Mouse (Mus musculus) olfactory bulb, adult 2 months (tissue): Measurements from ENCODE around the gene Enox1. TPM values are rescaled to one million over a fixed set of nuclear protein-coding genes. Genes with fewer than 3 reads are reported as not detected.

ENCODE experiments used
- H3K27ac ChIP-seq: fragments of 200-500 bp; 2 replicates; pipeline ENCODE4 v1.5.1; 2012; ENCODE audit warnings: low read depth, low read length; ENCODE audit not compliant: insufficient read depth
- H3K4me1 ChIP-seq: fragments of 200-500 bp; 2 replicates; pipeline ENCODE4 v1.6.1; 2012; ENCODE audit warnings: low read length; ENCODE audit not compliant: control insufficient read depth, insufficient read depth
- H3K4me3 ChIP-seq: fragments of 200-500 bp; 2 replicates; pipeline ENCODE4 v1.5.1; 2012; ENCODE audit warnings: mild to moderate bottlenecking, low read depth, low read length, moderate library complexity; ENCODE audit not compliant: insufficient read depth
- CTCF ChIP-seq: fragments of 200-500 bp; IDR thresholded peaks from 2 replicates; pipeline ENCODE4 v1.5.1; 2012; ENCODE audit warnings: low read depth, mild to moderate bottlenecking, low read length, moderate library complexity; ENCODE audit not compliant: insufficient read depth
- POLR2A ChIP-seq: fragments of 200-500 bp; IDR thresholded peaks from 2 replicates; pipeline ENCODE4 v1.6.1; 2012; ENCODE audit warnings: mild to moderate bottlenecking, low read depth, low read length, moderate library complexity; ENCODE audit not compliant: insufficient read depth
- WGBS: fragments of 180-500 bp; shearing (Covaris S2); methylation state at CpG from one replicate; pipeline ENCODE4 v1.1.7; 2018; 5-methylcytosine and 5-hydroxymethylcytosine counted together
- polyA plus RNA-seq: library from polyadenylated mRNA; stranded (reverse); fragments of >200 nt; gene quantifications from 2 replicates; pipeline ENCODE4 v1.2.4, GENCODE M21; 2012; ENCODE audit warnings: low replicate concordance; ENCODE audit not compliant: missing spikeins, insufficient read depth, insufficient read length

Enox1 gene
- polyA plus RNA-seq, 1 experiment, result not detected

- no peak overlapping the region for H3K4me3 ChIP-seq
- WGBS, result 47% methylated on average over 8 of the region's 8 CpGs
- no peak for TF ChIP-seq CTCF
- no peak for TF ChIP-seq POLR2A
- no peak overlapping the region for H3K27ac ChIP-seq
- peaks cover 13% of the 10 kb centered on the region for H3K4me1 ChIP-seq
Observed at GRCm38 (mm10) chr14:77673138-77673537, 516.6 kb downstream of the Enox1 start.

DNA sequence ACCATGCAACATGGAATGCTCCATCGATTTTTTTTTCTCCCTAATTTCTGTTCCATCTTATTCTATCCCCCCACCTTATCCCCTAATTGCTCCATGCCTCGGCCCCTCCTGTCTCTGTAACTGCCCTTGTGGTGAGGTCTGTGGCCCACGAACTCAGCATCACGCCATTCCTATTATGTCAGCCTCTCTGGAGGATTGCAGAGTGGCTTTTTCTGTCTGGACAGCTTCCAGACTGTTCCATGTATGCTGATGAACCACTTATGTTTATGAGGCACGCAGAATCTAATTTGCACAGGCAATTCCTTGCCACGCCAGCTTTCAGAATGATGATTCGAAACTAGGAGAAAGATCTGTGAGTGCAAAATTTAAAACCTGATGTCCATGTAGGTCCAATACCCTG is 521.4 kb downstream of the Enox1 start:
- no peak for TF ChIP-seq POLR2A
- TF ChIP-seq CTCF, result no peak
- H3K27ac ChIP-seq, result no peak overlapping the region
- 79% methylated on average over 7 of the region's 7 CpGs for WGBS

GRCm38 (mm10) chr14:77679877-77680276 is 523.3 kb downstream of the Enox1 start:
- H3K27ac ChIP-seq, result no peak overlapping the region
- 81% methylated on average over 9 of the region's 9 CpGs for WGBS
- no peak overlapping the region for H3K4me3 ChIP-seq
- no peaks in the 10 kb centered on the region for H3K4me1 ChIP-seq
- no peak for TF ChIP-seq CTCF
- TF ChIP-seq POLR2A, result no peak

More for the DNA sequence above, 521.4 kb downstream of the Enox1 start:
- H3K4me1 ChIP-seq, result peaks cover 3% of the 10 kb centered on the region
- no peak overlapping the region for H3K4me3 ChIP-seq

GRCm38 (mm10) chr14:77682888-77683555 is 526.5 kb downstream of the Enox1 start:
- TF ChIP-seq CTCF, result no peak
- no peak for TF ChIP-seq POLR2A
- Histone ChIP-seq H3K27ac (no peak overlapping the region), H3K4me1 (no peaks in the 10 kb centered on the region), H3K4me3 (no peak overlapping the region)
- 91% methylated on average over 10 of the region's 10 CpGs for WGBS

DNA sequence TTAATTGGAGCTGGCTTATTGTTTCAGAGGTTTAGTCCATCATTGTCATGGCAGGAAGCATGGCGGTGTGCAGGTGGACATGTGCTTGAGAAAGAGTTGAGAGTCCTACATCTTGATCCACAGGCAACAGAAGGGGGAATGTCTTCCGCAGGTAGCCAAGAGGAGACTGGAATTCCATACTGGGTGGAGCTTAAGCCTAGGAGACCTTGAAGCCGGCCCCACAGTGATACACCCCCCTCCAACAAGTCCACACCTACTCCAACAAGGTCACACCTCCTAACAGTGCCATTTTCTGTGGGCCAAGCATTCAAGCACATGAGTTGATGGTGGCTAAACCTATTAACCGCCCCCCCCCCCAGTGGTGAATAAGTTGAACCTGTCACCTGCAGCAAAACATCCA is 533.3 kb downstream of the Enox1 start:
- Histone ChIP-seq H3K4me3 (no peak overlapping the region), H3K27ac (no peak overlapping the region), H3K4me1 (no peaks in the 10 kb centered on the region)
- TF ChIP-seq CTCF, result no peak
- no peak for TF ChIP-seq POLR2A
- 89% methylated on average over 4 of the region's 4 CpGs for WGBS

GRCm38 (mm10) chr14:77705006-77705405 is 548.4 kb downstream of the Enox1 start:
- no peak overlapping the region for H3K27ac ChIP-seq
- H3K4me1 ChIP-seq, result peaks cover 5% of the 10 kb centered on the region
- WGBS, result 78% methylated on average over 6 of the region's 6 CpGs

GRCm38 (mm10) chr14:77706511-77707246 is 550.1 kb downstream of the Enox1 start:
- WGBS, result 63% methylated on average over 21 of the region's 21 CpGs
- Histone ChIP-seq H3K4me3 (no peak overlapping the region), H3K4me1 (peaks cover 5% of the 10 kb centered on the region), H3K27ac (no peak overlapping the region)
- TF ChIP-seq CTCF (no peak), POLR2A (no peak)

More at GRCm38 (mm10) chr14:77705006-77705405, 548.4 kb downstream of the Enox1 start:
- H3K4me3 ChIP-seq, result no peak overlapping the region
- TF ChIP-seq CTCF, result no peak
- TF ChIP-seq POLR2A, result no peak

- WGBS, result 81% methylated on average over 12 of the region's 12 CpGs
- Histone ChIP-seq H3K4me3 (no peak overlapping the region), H3K27ac (no peak overlapping the region), H3K4me1 (peaks cover 5% of the 10 kb centered on the region)
- TF ChIP-seq POLR2A (no peak), CTCF (no peak)
Observed at GRCm38 (mm10) chr14:77707279-77707678, 550.7 kb downstream of the Enox1 start.

GRCm38 (mm10) chr14:77708354-77709150 is 552.0 kb downstream of the Enox1 start:
- H3K4me3 ChIP-seq, result no peak overlapping the region
- peaks cover 5% of the 10 kb centered on the region for H3K4me1 ChIP-seq
- H3K27ac ChIP-seq, result no peak overlapping the region
- 60% methylated on average over 12 of the region's 12 CpGs for WGBS
- TF ChIP-seq POLR2A (no peak), CTCF (no peak)
